Mouse (Mus musculus) ovary, postnatal 10 days (tissue): ENCODE results near the gene Gm13285.
"Not testable (repeated sequence)": the region's sequence is repeated elsewhere in the genome, so short reads cannot be mapped to it uniquely, and the experiment has no call there.

Experiments
- DNase-seq: peaks from one replicate; pipeline ENCODE4 v3.0.0; 2022; ENCODE audit warnings: low spot score

Gm13285 gene

GRCm38 (mm10) chr4:88799365-88799764 is at the start of gene Gm13285:
TSS of gene Gm13285 (plus strand) at chr4:88799665.
- DNase-seq, result not testable (repeated sequence)

- no peak for DNase-seq
Measured at GRCm38 (mm10) chr4:88749926-88750325, 49.5 kb upstream of the Gm13285 start.

- DNase-seq, result peak; percentile 90
Measured at GRCm38 (mm10) chr4:88754818-88755340, 44.6 kb upstream of the Gm13285 start, which contains the start of gene Gm13271. TSS of gene Gm13271 (plus strand) at chr4:88754868.

- DNase-seq, result peak; percentile 18
Measured at GRCm38 (mm10) chr4:88756581-88757513, 42.6 kb upstream of the Gm13285 start.

- peak; percentile 99 for DNase-seq
Measured at GRCm38 (mm10) chr4:88757628-88758031, 41.8 kb upstream of the Gm13285 start.

GRCm38 (mm10) chr4:88758751-88759150 is 40.7 kb upstream of the Gm13285 start:
- not testable (repeated sequence) for DNase-seq

GRCm38 (mm10) chr4:88759610-88760268 is 39.7 kb upstream of the Gm13285 start, which contains the start of gene Gm13283:
TSS of gene Gm13283 (plus strand) at chr4:88760119.
- peak; percentile 47 for DNase-seq

- DNase-seq, result peak; percentile 24
Measured at GRCm38 (mm10) chr4:88760431-88760830, 39.0 kb upstream of the Gm13285 start.

- DNase-seq, result peak; percentile 88
Measured at GRCm38 (mm10) chr4:88761776-88762175, 37.7 kb upstream of the Gm13285 start.

GRCm38 (mm10) chr4:88762341-88762740 is 37.1 kb upstream of the Gm13285 start:
- not testable (repeated sequence) for DNase-seq

- DNase-seq, result peak; percentile 8
Measured at GRCm38 (mm10) chr4:88763384-88764018, 36.0 kb upstream of the Gm13285 start.

GRCm38 (mm10) chr4:88773534-88773933 is 25.9 kb upstream of the Gm13285 start, which contains the start of gene Gm13290:
TSS of gene Gm13290 (plus strand) at chr4:88773834.
- not testable (repeated sequence) for DNase-seq

- DNase-seq, result not testable (repeated sequence)
Measured at GRCm38 (mm10) chr4:88776622-88777021, 22.8 kb upstream of the Gm13285 start, which contains the start of gene Gm13289. TSS of gene Gm13289 (plus strand) at chr4:88776922.

GRCm38 (mm10) chr4:88779550-88779949 is 19.9 kb upstream of the Gm13285 start, which contains the start of gene Gm13272:
TSS of gene Gm13272 (plus strand) at chr4:88779850.
- not testable (repeated sequence) for DNase-seq

- DNase-seq, result not testable (repeated sequence)
Measured at GRCm38 (mm10) chr4:88780320-88780719, 19.1 kb upstream of the Gm13285 start.

- not testable (repeated sequence) for DNase-seq
Measured at GRCm38 (mm10) chr4:88781831-88782230, 17.6 kb upstream of the Gm13285 start, which contains the start of gene Ifnz. TSS of gene Ifnz (plus strand) at chr4:88782131.

- DNase-seq, result not testable (repeated sequence)
Measured at GRCm38 (mm10) chr4:88782335-88782734, 17.1 kb upstream of the Gm13285 start.

- not testable (repeated sequence) for DNase-seq
Measured at GRCm38 (mm10) chr4:88785409-88785808, 14.1 kb upstream of the Gm13285 start, which contains the start of gene Gm13276. TSS of gene Gm13276 (plus strand) at chr4:88785709.

GRCm38 (mm10) chr4:88788402-88788801 is 11.1 kb upstream of the Gm13285 start, which contains the start of gene Gm13277:
TSS of gene Gm13277 (plus strand) at chr4:88788632.
- DNase-seq, result not testable (repeated sequence)

GRCm38 (mm10) chr4:88791250-88791649 is 8.2 kb upstream of the Gm13285 start, which contains the start of gene Gm13278:
TSS of gene Gm13278 (plus strand) at chr4:88791550.
- DNase-seq, result not testable (repeated sequence)
